Mouse (Mus musculus) hindbrain, embryonic 16.5 days (tissue): ENCODE data around the gene Myrfl. TPM values are rescaled to one million over a fixed set of nuclear protein-coding genes. Genes with fewer than 3 reads are reported as not detected.

Experiments used
- ATAC-seq: fragments of 200-750 bp; cut with Nextera tagmentation; 2 replicates; pipeline ENCODE4 v1.8.0; 2017; ENCODE audit warnings: moderate TSS enrichment, moderate library complexity
- H3K27ac ChIP-seq: fragments of 300-500 bp; sonication (generic); 2 replicates; pipeline ENCODE4 v1.5.1; 2014; ENCODE audit warnings: low read depth, mild to moderate bottlenecking, control low read depth, low read length, moderate library complexity
- H3K27me3 ChIP-seq: fragments of 300-500 bp; sonication (generic); replicated peaks from 2 replicates; pipeline ENCODE4 v1.6.1; 2014; ENCODE audit warnings: low read length; ENCODE audit not compliant: control insufficient read depth, insufficient read depth
- H3K36me3 ChIP-seq: fragments of 300-500 bp; sonication (generic); 2 replicates; pipeline ENCODE4 v1.6.1; 2014; ENCODE audit warnings: mild to moderate bottlenecking, low read length, moderate library complexity, mixed read lengths; ENCODE audit not compliant: control insufficient read depth, insufficient read depth
- H3K4me1 ChIP-seq: fragments of 300-500 bp; sonication (generic); 2 replicates; pipeline ENCODE4 v1.6.1; 2014; ENCODE audit warnings: low read depth, low read length; ENCODE audit not compliant: control insufficient read depth, insufficient read depth
- H3K4me2 ChIP-seq: fragments of 300-500 bp; sonication (generic); 2 replicates; pipeline ENCODE4 v1.6.1; 2014; ENCODE audit warnings: mild to moderate bottlenecking, low read length, control low read depth, moderate library complexity
- H3K4me3 ChIP-seq: fragments of 300-500 bp; sonication (generic); 2 replicates; pipeline ENCODE4 v1.5.1; 2014; ENCODE audit warnings: mild to moderate bottlenecking, low read length, control low read depth, moderate library complexity
- H3K9ac ChIP-seq: fragments of 300-500 bp; sonication (generic); 2 replicates; pipeline ENCODE4 v1.6.1; 2014; ENCODE audit warnings: low read depth, mild to moderate bottlenecking, control low read depth, low read length, moderate library complexity
- H3K9me3 ChIP-seq: fragments of 300-500 bp; sonication (generic); 2 replicates; pipeline ENCODE4 v1.6.1; 2014; ENCODE audit warnings: mild to moderate bottlenecking, low read length, moderate library complexity; ENCODE audit not compliant: control insufficient read depth
- WGBS: fragments of 180-500 bp; shearing (Covaris S2); extraction: QIAGEN DNeasy Blood & Tissue Kit; methylation state at CpG from one replicate; pipeline ENCODE4 v1.1.7; 2014; 5-methylcytosine and 5-hydroxymethylcytosine counted together
- polyA plus RNA-seq: library from polyadenylated mRNA; unstranded; fragments of >200 nt; fragmentation: Nextera tagmentation; extraction: Ambion mirVana; gene quantifications from 2 replicates; pipeline ENCODE4 v1.2.1, GENCODE M21; 2015

Gene Myrfl
- polyA plus RNA-seq, 1 experiment from 2014 or later = 0.15 TPM

GRCm38 (mm10) chr10:116810738-116811137, 86.0 kb downstream of the Myrfl start:
- peak; percentile 48 for ATAC-seq
- H3K9me3 ChIP-seq = no peaks in the 10 kb centered on the region
- H3K4me3 ChIP-seq = no peak overlapping the region
- WGBS = 73% methylated on average over 15 of the region's 15 CpGs
- H3K27ac ChIP-seq = no peak overlapping the region
- H3K36me3 ChIP-seq = no peaks in the 10 kb centered on the region
- no peak overlapping the region for H3K9ac ChIP-seq
- no peaks in the 10 kb centered on the region for H3K27me3 ChIP-seq
- H3K4me1 ChIP-seq = 0 out of 2 replicates have a peak, but pooled peaks cover 3% of the 10 kb centered on the region
- no peak overlapping the region for H3K4me2 ChIP-seq

- Histone ChIP-seq H3K27ac (no peak overlapping the region), H3K27me3 (no peaks in the 10 kb centered on the region), H3K4me2 (no peak overlapping the region), H3K4me3 (no peak overlapping the region), H3K9ac (no peak overlapping the region), H3K36me3 (no peaks in the 10 kb centered on the region), H3K9me3 (no peaks in the 10 kb centered on the region), H3K4me1 (no peaks in the 10 kb centered on the region)
- 88% methylated on average over 9 of the region's 9 CpGs for whole genome bisulfite sequencing
- ATAC-seq = no peak
These were observed 87.3 kb downstream of the Myrfl start for GRCm38 (mm10) chr10:116809383-116809782.

DNA sequence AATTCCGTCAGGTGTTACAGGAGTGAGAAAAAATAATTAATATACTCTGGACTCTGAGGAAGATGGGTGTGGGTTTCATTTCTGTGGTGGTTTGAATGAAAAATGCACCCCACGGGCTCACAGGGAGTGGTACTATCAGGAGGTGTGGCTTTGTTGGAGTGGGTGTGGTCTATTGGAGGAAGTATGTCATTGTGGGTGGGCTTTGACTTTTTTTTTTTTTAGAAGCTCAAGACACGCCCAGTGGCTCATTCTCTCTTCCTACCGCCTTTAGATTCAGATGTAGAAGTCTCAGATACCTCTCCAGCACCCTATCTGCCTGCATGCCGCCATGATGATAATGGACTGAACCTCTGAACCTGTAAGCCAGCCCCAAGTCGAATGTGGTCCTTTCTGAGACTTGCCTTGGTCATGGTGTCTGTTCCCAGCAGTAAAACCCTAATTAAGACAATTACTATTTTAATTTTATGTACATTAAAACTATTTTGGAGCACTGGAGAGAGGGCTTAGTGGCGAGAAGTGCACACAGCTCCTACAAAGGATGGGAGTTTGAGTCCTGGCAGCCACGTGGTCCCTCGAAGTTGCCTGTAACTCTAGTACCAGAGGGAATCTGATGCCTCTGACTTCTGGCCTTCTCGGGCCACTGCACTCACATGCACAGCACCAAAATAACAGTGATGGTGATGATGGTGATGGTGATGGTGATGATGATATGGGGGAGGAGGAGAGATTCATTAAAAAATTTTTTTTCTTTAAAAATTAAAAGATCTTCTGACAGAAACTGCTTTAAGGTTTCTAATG, 88.0 kb downstream of the Myrfl start:
- ATAC-seq = no peak
- H3K4me2 ChIP-seq = no peak overlapping the region
- H3K9me3 ChIP-seq = no peaks in the 10 kb centered on the region
- H3K27me3 ChIP-seq = no peaks in the 10 kb centered on the region
- no peak overlapping the region for H3K4me3 ChIP-seq
- H3K36me3 ChIP-seq = no peaks in the 10 kb centered on the region
- WGBS = 93% methylated on average over 10 of the region's 10 CpGs
- no peak overlapping the region for H3K27ac ChIP-seq
- H3K4me1 ChIP-seq = no peaks in the 10 kb centered on the region
- H3K9ac ChIP-seq = no peak overlapping the region

DNA sequence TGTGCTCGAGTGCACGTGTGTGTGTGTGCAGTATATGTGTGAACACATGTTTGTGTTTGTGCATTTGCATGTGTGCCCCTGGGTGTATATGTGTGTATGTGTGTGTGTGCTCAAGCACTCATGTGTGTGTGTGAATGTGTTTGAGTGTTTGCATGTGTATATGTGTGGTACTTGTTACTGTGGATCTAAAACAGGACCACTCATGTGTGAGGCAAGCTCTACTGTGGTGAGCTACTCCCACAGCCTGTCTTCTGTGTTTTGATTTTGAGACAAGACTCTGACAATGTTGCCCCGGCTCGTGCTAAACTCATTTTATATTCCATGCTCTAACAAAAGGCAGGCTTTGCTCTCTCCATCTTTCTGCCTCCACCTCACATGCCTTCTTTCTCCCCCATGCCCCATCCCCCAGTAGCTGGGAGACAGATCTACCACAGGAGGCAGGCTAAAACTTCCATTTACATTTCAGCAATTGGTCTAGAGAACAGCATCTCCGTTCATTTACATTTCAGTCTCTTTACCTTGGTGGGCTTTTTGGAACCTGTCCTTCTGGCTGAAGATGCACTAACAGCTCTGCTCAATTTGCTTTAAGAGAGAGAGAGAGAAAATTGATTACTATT, 94.4 kb downstream of the Myrfl start:
- 39% methylated on average over 5 of the region's 5 CpGs for WGBS
- no peak for ATAC-seq
- H3K36me3 ChIP-seq = no peaks in the 10 kb centered on the region
- no peaks in the 10 kb centered on the region; the same call in 1 of the 2 replicates for H3K4me1 ChIP-seq
- no peak overlapping the region for H3K4me3 ChIP-seq
- H3K27me3 ChIP-seq = no peaks in the 10 kb centered on the region
- no peak overlapping the region for H3K4me2 ChIP-seq
- H3K9me3 ChIP-seq = no peaks in the 10 kb centered on the region
- no peak overlapping the region for H3K27ac ChIP-seq
- no peak overlapping the region for H3K9ac ChIP-seq

DNA sequence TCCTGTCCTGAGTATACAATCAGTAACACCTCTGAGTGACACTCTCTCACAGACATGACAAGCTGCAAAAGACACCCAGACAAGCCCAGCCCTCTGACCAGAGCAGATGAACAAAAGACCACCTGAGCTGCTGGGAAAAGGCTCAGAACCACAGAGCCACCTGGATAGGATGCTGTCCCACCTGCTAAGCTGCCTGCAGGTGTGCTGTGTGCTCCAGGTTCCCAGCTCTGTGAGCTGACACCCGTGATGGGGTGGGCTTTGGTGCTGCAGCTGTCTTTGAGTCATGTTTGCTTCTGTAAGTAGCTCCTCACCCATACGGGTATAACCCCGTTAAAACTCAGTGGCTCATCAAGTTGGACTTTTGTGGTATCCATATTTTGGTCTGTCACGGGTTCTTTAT, 95.4 kb downstream of the Myrfl start:
- 61% methylated on average over 4 of the region's 4 CpGs for WGBS

GRCm38 (mm10) chr10:116796066-116796465, 100.7 kb downstream of the Myrfl start:
- no peak overlapping the region for H3K4me2 ChIP-seq
- H3K36me3 ChIP-seq = no peaks in the 10 kb centered on the region
- no peak overlapping the region for H3K9ac ChIP-seq
- no peaks in the 10 kb centered on the region for H3K9me3 ChIP-seq
- ATAC-seq = no peak
- no peaks in the 10 kb centered on the region for H3K27me3 ChIP-seq
- no peak overlapping the region for H3K27ac ChIP-seq
- H3K4me1 ChIP-seq = no peaks in the 10 kb centered on the region
- no peak overlapping the region for H3K4me3 ChIP-seq
- WGBS = 54% methylated on average over 6 of the region's 6 CpGs

More for the DNA sequence above, 95.4 kb downstream of the Myrfl start:
- no peak for ATAC-seq
- Histone ChIP-seq H3K36me3 (no peaks in the 10 kb centered on the region), H3K4me2 (no peak overlapping the region), H3K4me3 (no peak overlapping the region), H3K9me3 (no peaks in the 10 kb centered on the region), H3K4me1 (no peaks in the 10 kb centered on the region; the same call in 1 of the 2 replicates), H3K9ac (no peak overlapping the region), H3K27ac (no peak overlapping the region), H3K27me3 (no peaks in the 10 kb centered on the region)

GRCm38 (mm10) chr10:116789096-116789495, 107.6 kb downstream of the Myrfl start:
- no peak overlapping the region for H3K9ac ChIP-seq
- H3K4me3 ChIP-seq = no peak overlapping the region
- H3K4me1 ChIP-seq = no peaks in the 10 kb centered on the region
- no peak overlapping the region for H3K4me2 ChIP-seq
- no peaks in the 10 kb centered on the region for H3K9me3 ChIP-seq
- H3K36me3 ChIP-seq = no peaks in the 10 kb centered on the region
- no peak overlapping the region for H3K27ac ChIP-seq
- ATAC-seq = no peak
- H3K27me3 ChIP-seq = no peaks in the 10 kb centered on the region

- Histone ChIP-seq H3K27ac (no peak overlapping the region), H3K9ac (no peak overlapping the region), H3K4me3 (no peak overlapping the region), H3K36me3 (no peaks in the 10 kb centered on the region), H3K4me1 (no peaks in the 10 kb centered on the region), H3K27me3 (no peaks in the 10 kb centered on the region), H3K4me2 (no peak overlapping the region), H3K9me3 (no peaks in the 10 kb centered on the region)
- ATAC-seq = no peak
These were observed 108.3 kb downstream of the Myrfl start for GRCm38 (mm10) chr10:116788431-116788830.

DNA sequence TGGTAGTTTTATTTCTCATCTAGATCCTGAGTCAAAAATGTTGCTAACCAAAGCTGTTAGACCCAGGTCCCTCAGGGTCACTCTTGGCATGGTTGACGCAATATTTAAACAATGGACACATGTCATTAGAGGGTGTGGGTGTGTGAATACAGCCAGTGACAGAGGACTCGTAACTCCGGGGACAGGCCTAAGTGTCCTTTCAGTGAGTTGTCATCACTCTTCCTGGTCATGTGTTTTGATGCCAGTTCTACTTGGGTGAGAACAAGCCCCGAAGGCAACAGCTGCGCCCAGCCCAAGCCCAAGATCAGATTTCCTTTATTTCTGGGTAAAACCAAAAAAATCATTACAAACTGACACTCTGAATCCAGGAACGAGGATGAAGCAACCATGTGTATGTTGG, 112.6 kb downstream of the Myrfl start:
- Histone ChIP-seq H3K4me1 (no peaks in the 10 kb centered on the region), H3K4me2 (no peak overlapping the region), H3K9ac (no peak overlapping the region), H3K36me3 (no peaks in the 10 kb centered on the region), H3K4me3 (no peak overlapping the region), H3K27ac (no peak overlapping the region), H3K27me3 (no peaks in the 10 kb centered on the region), H3K9me3 (no peaks in the 10 kb centered on the region)
- WGBS = 69% methylated on average over 6 of the region's 6 CpGs
- no peak for ATAC-seq
